Mouse (Mus musculus) midbrain, embryonic 15.5 days (tissue): ENCODE data around the gene Tom1l2. TPM values are rescaled to one million over a fixed set of nuclear protein-coding genes. Genes with fewer than 3 reads are reported as not detected.

Source experiments
- ATAC-seq: fragments of 200-750 bp; cut with Nextera tagmentation; replicated peaks from 2 replicates; pipeline ENCODE4 v1.8.0; 2017; ENCODE audit warnings: moderate TSS enrichment
- H3K27ac ChIP-seq: fragments of 300-500 bp; sonication (generic); 2 replicates; pipeline ENCODE4 v1.5.1; 2015; ENCODE audit warnings: mild to moderate bottlenecking, inconsistent platforms
- H3K27me3 ChIP-seq: fragments of 300-500 bp; sonication (generic); replicated peaks from 2 replicates; pipeline ENCODE4 v1.6.1; 2015; ENCODE audit warnings: inconsistent platforms
- H3K36me3 ChIP-seq: fragments of 300-500 bp; sonication (generic); replicated peaks from 2 replicates; pipeline ENCODE4 v1.6.1; 2015; ENCODE audit warnings: inconsistent platforms
- H3K4me1 ChIP-seq: fragments of 300-500 bp; sonication (generic); 2 replicates; pipeline ENCODE4 v1.6.1; 2015; ENCODE audit warnings: inconsistent platforms
- H3K4me2 ChIP-seq: fragments of 300-500 bp; sonication (generic); 2 replicates; pipeline ENCODE4 v1.6.1; 2015; ENCODE audit warnings: inconsistent platforms, mild to moderate bottlenecking, moderate library complexity
- H3K4me3 ChIP-seq: fragments of 300-500 bp; sonication (generic); 2 replicates; pipeline ENCODE4 v1.5.1; 2015; ENCODE audit warnings: mild to moderate bottlenecking, inconsistent platforms
- H3K9ac ChIP-seq: fragments of 300-500 bp; sonication (generic); 2 replicates; pipeline ENCODE4 v1.6.1; 2015; ENCODE audit warnings: mild to moderate bottlenecking, inconsistent platforms
- H3K9me3 ChIP-seq: fragments of 300-500 bp; sonication (generic); 2 replicates; pipeline ENCODE4 v1.6.1; 2016; ENCODE audit warnings: inconsistent platforms
- WGBS: fragments of 180-500 bp; shearing (Covaris S2); methylation state at CpG from one replicate; pipeline ENCODE4 v1.1.7; 2015; ENCODE audit warnings: mixed read lengths; 5-methylcytosine and 5-hydroxymethylcytosine counted together
- polyA plus RNA-seq: library from polyadenylated mRNA; unstranded; fragments of >200 nt; fragmentation: Nextera tagmentation; extraction: Ambion mirVana; gene quantifications from 2 replicates; pipeline ENCODE4 v1.2.1, GENCODE M21; 2015

Tom1l2 gene
- polyA plus RNA-seq, 1 experiment from 2014 or later, result 72.6 TPM

- 36% methylated on average over 4 of the region's 4 CpGs for WGBS
- Histone ChIP-seq H3K9ac (no peak overlapping the region), H3K27ac (no peak overlapping the region), H3K4me2 (no peak overlapping the region), H3K9me3 (no peaks in the 10 kb centered on the region), H3K27me3 (no peaks in the 10 kb centered on the region), H3K4me1 (peaks cover 11% of the 10 kb centered on the region; the same call in 1 of the 2 replicates), H3K36me3 (peaks cover 12% of the 10 kb centered on the region; the same call in 1 of the 2 replicates), H3K4me3 (no peak overlapping the region)
- ATAC-seq, result no peak
These were observed 120.8 kb downstream of the Tom1l2 start for GRCm38 (mm10) chr11:60231951-60232350.

GRCm38 (mm10) chr11:60231326-60231725 lies 121.4 kb downstream of the Tom1l2 start:
- Histone ChIP-seq H3K36me3 (0 out of 2 replicates have a peak, but pooled peaks cover 12% of the 10 kb centered on the region), H3K4me2 (no peak overlapping the region), H3K4me3 (no peak overlapping the region), H3K27me3 (no peaks in the 10 kb centered on the region), H3K9me3 (no peaks in the 10 kb centered on the region), H3K4me1 (peaks cover 11% of the 10 kb centered on the region; the same call in 1 of the 2 replicates), H3K9ac (no peak overlapping the region), H3K27ac (no peak overlapping the region)
- 52% methylated on average over 3 of the region's 3 CpGs for WGBS
- ATAC-seq, result no peak

- Histone ChIP-seq H3K27ac (no peak overlapping the region), H3K4me2 (no peak overlapping the region), H3K4me3 (no peak overlapping the region), H3K4me1 (peaks cover 11% of the 10 kb centered on the region; the same call in 1 of the 2 replicates), H3K36me3 (0 out of 2 replicates have a peak, but pooled peaks cover 12% of the 10 kb centered on the region), H3K27me3 (no peaks in the 10 kb centered on the region), H3K9ac (no peak overlapping the region), H3K9me3 (no peaks in the 10 kb centered on the region)
- WGBS, result 87% methylated on average over 7 of the region's 7 CpGs
- ATAC-seq, result no peak
These were observed 122.2 kb downstream of the Tom1l2 start for GRCm38 (mm10) chr11:60230512-60230911.

GRCm38 (mm10) chr11:60229821-60230220 lies 122.9 kb downstream of the Tom1l2 start:
- no peak overlapping the region for H3K4me3 ChIP-seq
- no peaks in the 10 kb centered on the region for H3K9me3 ChIP-seq
- H3K27ac ChIP-seq, result no peak overlapping the region
- H3K4me2 ChIP-seq, result no peak overlapping the region
- no peaks in the 10 kb centered on the region for H3K27me3 ChIP-seq
- 68% methylated on average over 13 of the region's 13 CpGs for WGBS
- H3K9ac ChIP-seq, result no peak overlapping the region
- H3K4me1 ChIP-seq, result peaks cover 11% of the 10 kb centered on the region; the same call in 1 of the 2 replicates
- 0 out of 2 replicates have a peak, but pooled peaks cover 12% of the 10 kb centered on the region for H3K36me3 ChIP-seq
- ATAC-seq, result no peak

GRCm38 (mm10) chr11:60228525-60228924 lies 124.2 kb downstream of the Tom1l2 start:
- Histone ChIP-seq H3K9me3 (no peaks in the 10 kb centered on the region), H3K36me3 (0 out of 2 replicates have a peak, but pooled peaks cover 12% of the 10 kb centered on the region), H3K27ac (no peak overlapping the region), H3K4me2 (no peak overlapping the region), H3K4me1 (peaks cover 9% of the 10 kb centered on the region; the same call in 1 of the 2 replicates), H3K27me3 (no peaks in the 10 kb centered on the region), H3K4me3 (no peak overlapping the region), H3K9ac (no peak overlapping the region)
- ATAC-seq, result no peak
- WGBS, result 75% methylated on average over 3 of the region's 3 CpGs

GRCm38 (mm10) chr11:60225874-60226273 lies 126.8 kb downstream of the Tom1l2 start:
- H3K9me3 ChIP-seq, result no peaks in the 10 kb centered on the region
- no peak overlapping the region for H3K4me3 ChIP-seq
- no peak for ATAC-seq
- no peak overlapping the region for H3K27ac ChIP-seq
- H3K9ac ChIP-seq, result no peak overlapping the region
- 68% methylated on average over 1 of the region's 1 CpGs for WGBS
- H3K4me2 ChIP-seq, result no peak overlapping the region
- H3K36me3 ChIP-seq, result 0 out of 2 replicates have a peak, but pooled peaks cover 12% of the 10 kb centered on the region
- H3K4me1 ChIP-seq, result peaks cover 12% of the 10 kb centered on the region
- no peaks in the 10 kb centered on the region for H3K27me3 ChIP-seq

GRCm38 (mm10) chr11:60224676-60225075 lies 128.0 kb downstream of the Tom1l2 start:
- H3K9ac ChIP-seq, result no peak overlapping the region
- H3K9me3 ChIP-seq, result no peaks in the 10 kb centered on the region
- H3K4me1 ChIP-seq, result peaks cover 23% of the 10 kb centered on the region
- WGBS, result 51% methylated on average over 4 of the region's 4 CpGs
- H3K36me3 ChIP-seq, result 0 out of 2 replicates have a peak, but pooled peaks cover 11% of the 10 kb centered on the region
- no peak overlapping the region for H3K27ac ChIP-seq
- no peak overlapping the region for H3K4me3 ChIP-seq
- no peak for ATAC-seq
- no peak overlapping the region for H3K4me2 ChIP-seq
- H3K27me3 ChIP-seq, result no peaks in the 10 kb centered on the region

- H3K4me2 ChIP-seq, result peak within 1 kb of the TSS; percentile 55
- H3K9me3 ChIP-seq, result no peaks in the 10 kb centered on the region
- peak within 1 kb of the TSS; percentile 27 for H3K4me3 ChIP-seq
- H3K27me3 ChIP-seq, result no peaks in the 10 kb centered on the region
- peak within 1 kb of the TSS; percentile 55 for H3K27ac ChIP-seq
- ATAC-seq, result peak; percentile 70
- no peak within 1 kb of the TSS for H3K9ac ChIP-seq
- WGBS, result 6% methylated on average over 46 of the region's 46 CpGs
- H3K36me3 ChIP-seq, result no peaks in the 10 kb centered on the region
- peaks cover 25% of the 10 kb centered on the region for H3K4me1 ChIP-seq
These were observed 130.1 kb downstream of the Tom1l2 start, which contains the start of gene Srebf1 for GRCm38 (mm10) chr11:60222469-60223236. TSS of gene Srebf1 (minus strand) at chr11:60222581.

- no peak for ATAC-seq
- H3K9ac ChIP-seq, result no peak overlapping the region
These were observed 130.6 kb downstream of the Tom1l2 start for GRCm38 (mm10) chr11:60222085-60222468.

GRCm38 (mm10) chr11:60221425-60221824 lies 131.3 kb downstream of the Tom1l2 start:
- no peak for ATAC-seq

More at GRCm38 (mm10) chr11:60222085-60222468, 130.6 kb downstream of the Tom1l2 start:
- no peak overlapping the region for H3K27ac ChIP-seq
- peaks cover 25% of the 10 kb centered on the region for H3K4me1 ChIP-seq
- H3K4me3 ChIP-seq, result peak overlapping the region; percentile 27; the same call in 1 of the 2 replicates
- H3K27me3 ChIP-seq, result no peaks in the 10 kb centered on the region
- H3K36me3 ChIP-seq, result no peaks in the 10 kb centered on the region
- no peaks in the 10 kb centered on the region for H3K9me3 ChIP-seq
- H3K4me2 ChIP-seq, result peak overlapping the region; percentile 55
- WGBS, result 62% methylated on average over 3 of the region's 3 CpGs

GRCm38 (mm10) chr11:60220291-60220804 lies 132.4 kb downstream of the Tom1l2 start:
- ATAC-seq, result peak; percentile 57

More at GRCm38 (mm10) chr11:60221425-60221824, 131.3 kb downstream of the Tom1l2 start:
- H3K27me3 ChIP-seq, result no peaks in the 10 kb centered on the region
- peaks cover 25% of the 10 kb centered on the region for H3K4me1 ChIP-seq
- no peaks in the 10 kb centered on the region for H3K36me3 ChIP-seq
- no peak overlapping the region for H3K9ac ChIP-seq
- H3K4me3 ChIP-seq, result no peak overlapping the region
- WGBS, result 83% methylated on average over 6 of the region's 6 CpGs
- no peak overlapping the region for H3K4me2 ChIP-seq
- no peaks in the 10 kb centered on the region for H3K9me3 ChIP-seq
- H3K27ac ChIP-seq, result no peak overlapping the region

GRCm38 (mm10) chr11:60219609-60220008 lies 133.1 kb downstream of the Tom1l2 start:
- peak overlapping the region; percentile 22; the same call in 1 of the 2 replicates for H3K9ac ChIP-seq
- H3K9me3 ChIP-seq, result no peaks in the 10 kb centered on the region
- H3K36me3 ChIP-seq, result no peaks in the 10 kb centered on the region
- 54% methylated on average over 8 of the region's 8 CpGs for WGBS
- peaks cover 25% of the 10 kb centered on the region for H3K4me1 ChIP-seq
- no peaks in the 10 kb centered on the region for H3K27me3 ChIP-seq
- H3K4me3 ChIP-seq, result peak overlapping the region; percentile 53
- ATAC-seq, result no peak
- no peak overlapping the region for H3K27ac ChIP-seq
- peak overlapping the region; percentile 62 for H3K4me2 ChIP-seq

More at GRCm38 (mm10) chr11:60220291-60220804, 132.4 kb downstream of the Tom1l2 start:
- H3K4me3 ChIP-seq, result peak overlapping the region; percentile 53
- H3K9me3 ChIP-seq, result no peaks in the 10 kb centered on the region
- H3K36me3 ChIP-seq, result no peaks in the 10 kb centered on the region
- H3K9ac ChIP-seq, result peak overlapping the region; percentile 22; the same call in 1 of the 2 replicates
- H3K4me1 ChIP-seq, result peaks cover 25% of the 10 kb centered on the region
- peak overlapping the region; percentile 62 for H3K4me2 ChIP-seq
- H3K27ac ChIP-seq, result peak overlapping the region; percentile 53
- no peaks in the 10 kb centered on the region for H3K27me3 ChIP-seq
- under 1% methylated on average over 46 of the region's 46 CpGs for WGBS
